Mouse (Mus musculus) liver, embryonic 14.5 days (tissue): ENCODE results near the gene Dennd1c.

Experiments used
- CTCF ChIP-seq: IDR thresholded peaks from 2 replicates; pipeline ENCODE4 v1.5.1; 2016; ENCODE audit warnings: antibody characterized with exemption, low read depth, control low read depth
- EP300 ChIP-seq: IDR thresholded peaks from 2 replicates; pipeline ENCODE4 v1.6.1; 2016; ENCODE audit warnings: antibody characterized with exemption, low read depth

- TF ChIP-seq CTCF: peak; percentile 61
- no peak for TF ChIP-seq EP300
These were observed 39.3 kb downstream of the Dennd1c start for GRCm38 (mm10) chr17:57038978-57039377.
